Mouse (Mus musculus): ENCODE measurements around the gene Gm20388. TPM values are rescaled to one million over a fixed set of nuclear protein-coding genes. Genes with fewer than 3 reads are reported as not detected.

The Gm20388 gene
- polyA plus RNA-seq, 1 experiment from 2014 or later: 1.4 TPM

GRCm38 (mm10) chr8:122427607-122428006 lies 2517.0 kb downstream of the Gm20388 start:
- no peak overlapping the region for H3K4me3 ChIP-seq (ENCODE audit: low read depth, low read length)
- WGBS (ENCODE audit: insufficient replicate concordance): 75% methylated on average over 7 of the region's 7 CpGs
- peaks cover 11% of the 10 kb centered on the region for H3K4me1 ChIP-seq (ENCODE audit: control insufficient read depth, low read depth, low read length)
- no peak for ATAC-seq (ENCODE audit: low read depth)
- H3K9ac ChIP-seq (ENCODE audit: low read depth, low read length): no peak overlapping the region
- no peak overlapping the region for H3K4me2 ChIP-seq (ENCODE audit: low read depth, low read length)
- H3K9me3 ChIP-seq (replicated peaks; ENCODE audit: control insufficient read depth, low read length): no peaks in the 10 kb centered on the region
- no peaks in the 10 kb centered on the region for H3K36me3 ChIP-seq (ENCODE audit: control insufficient read depth, insufficient read depth)
- peaks cover 4% of the 10 kb centered on the region; the same call in 1 of the 2 replicates for H3K27me3 ChIP-seq (ENCODE audit: control insufficient read depth, insufficient read depth, low read depth, low read length)
- H3K27ac ChIP-seq (ENCODE audit: low read length): no peak overlapping the region

- no peak overlapping the region for H3K4me2 ChIP-seq (ENCODE audit: low read depth, low read length)
- ATAC-seq (ENCODE audit: low read depth): no peak
- peaks cover 7% of the 10 kb centered on the region for H3K27me3 ChIP-seq (ENCODE audit: control insufficient read depth, insufficient read depth, low read depth, low read length)
- no peaks in the 10 kb centered on the region for H3K9me3 ChIP-seq (replicated peaks; ENCODE audit: control insufficient read depth, low read length)
- H3K4me3 ChIP-seq (ENCODE audit: low read depth, low read length): no peak overlapping the region
- WGBS (ENCODE audit: insufficient replicate concordance): 49% methylated on average over 9 of the region's 9 CpGs
- peaks cover 16% of the 10 kb centered on the region for H3K4me1 ChIP-seq (ENCODE audit: control insufficient read depth, low read depth, low read length)
- H3K9ac ChIP-seq (ENCODE audit: low read depth, low read length): no peak overlapping the region
- H3K36me3 ChIP-seq (ENCODE audit: control insufficient read depth, insufficient read depth): no peaks in the 10 kb centered on the region
- no peak overlapping the region for H3K27ac ChIP-seq (ENCODE audit: low read length)
Measured at GRCm38 (mm10) chr8:122428163-122428562, 2517.5 kb downstream of the Gm20388 start.

DNA sequence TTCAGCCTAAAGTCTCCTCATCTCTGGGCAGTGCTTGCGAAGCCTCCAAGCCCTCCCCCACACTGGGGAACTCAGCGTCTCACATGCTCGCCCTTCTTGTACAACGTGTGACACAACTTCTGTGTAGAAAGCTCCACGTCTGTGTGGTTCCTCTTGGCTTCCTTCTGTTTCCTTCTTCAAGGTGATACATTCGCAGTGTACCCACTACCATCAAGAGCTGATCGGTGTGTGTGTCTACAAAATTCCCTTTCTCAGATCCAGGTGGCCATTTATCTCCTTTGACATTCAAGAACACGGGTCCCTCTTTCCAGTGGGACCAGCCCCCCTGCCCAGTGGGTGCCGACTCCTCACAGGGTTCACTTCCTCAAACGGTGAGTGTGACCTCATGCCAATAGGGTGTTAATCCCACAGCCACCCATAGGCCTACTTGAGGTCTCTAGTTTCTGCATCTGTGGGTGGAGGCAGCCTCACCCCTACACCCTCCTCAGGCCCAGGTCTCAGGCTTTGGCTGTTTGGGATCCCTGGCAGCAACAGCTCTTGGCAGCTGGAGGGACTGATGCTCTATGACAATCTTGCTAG lies 2519.5 kb downstream of the Gm20388 start:
- ATAC-seq (ENCODE audit: low read depth): peak; percentile 27; the same call in 1 of the 2 replicates
- Histone ChIP-seq H3K36me3 (ENCODE audit: control insufficient read depth, insufficient read depth) (no peaks in the 10 kb centered on the region), H3K4me1 (ENCODE audit: control insufficient read depth, low read depth, low read length) (peaks cover 20% of the 10 kb centered on the region), H3K4me3 (ENCODE audit: low read depth, low read length) (no peak overlapping the region), H3K9ac (ENCODE audit: low read depth, low read length) (0 out of 2 replicates have a peak overlapping the region, but pooled peaks have one; percentile 5), H3K9me3 (replicated peaks; ENCODE audit: control insufficient read depth, low read length) (no peaks in the 10 kb centered on the region; the same call in 1 of the 2 replicates), H3K27ac (ENCODE audit: low read length) (peak overlapping the region; percentile 62), H3K4me2 (ENCODE audit: low read depth, low read length) (no peak overlapping the region; the same call in 1 of the 2 replicates), H3K27me3 (ENCODE audit: control insufficient read depth, insufficient read depth, low read depth, low read length) (peaks cover 7% of the 10 kb centered on the region)
- WGBS (ENCODE audit: insufficient replicate concordance): 46% methylated on average over 10 of the region's 10 CpGs

GRCm38 (mm10) chr8:122430646-122431045 lies 2520.0 kb downstream of the Gm20388 start:
- 0 out of 2 replicates have a peak, but pooled peaks have one; percentile 11 for ATAC-seq (ENCODE audit: low read depth)
- H3K9ac ChIP-seq (ENCODE audit: low read depth, low read length): 0 out of 2 replicates have a peak overlapping the region, but pooled peaks have one; percentile 9

DNA sequence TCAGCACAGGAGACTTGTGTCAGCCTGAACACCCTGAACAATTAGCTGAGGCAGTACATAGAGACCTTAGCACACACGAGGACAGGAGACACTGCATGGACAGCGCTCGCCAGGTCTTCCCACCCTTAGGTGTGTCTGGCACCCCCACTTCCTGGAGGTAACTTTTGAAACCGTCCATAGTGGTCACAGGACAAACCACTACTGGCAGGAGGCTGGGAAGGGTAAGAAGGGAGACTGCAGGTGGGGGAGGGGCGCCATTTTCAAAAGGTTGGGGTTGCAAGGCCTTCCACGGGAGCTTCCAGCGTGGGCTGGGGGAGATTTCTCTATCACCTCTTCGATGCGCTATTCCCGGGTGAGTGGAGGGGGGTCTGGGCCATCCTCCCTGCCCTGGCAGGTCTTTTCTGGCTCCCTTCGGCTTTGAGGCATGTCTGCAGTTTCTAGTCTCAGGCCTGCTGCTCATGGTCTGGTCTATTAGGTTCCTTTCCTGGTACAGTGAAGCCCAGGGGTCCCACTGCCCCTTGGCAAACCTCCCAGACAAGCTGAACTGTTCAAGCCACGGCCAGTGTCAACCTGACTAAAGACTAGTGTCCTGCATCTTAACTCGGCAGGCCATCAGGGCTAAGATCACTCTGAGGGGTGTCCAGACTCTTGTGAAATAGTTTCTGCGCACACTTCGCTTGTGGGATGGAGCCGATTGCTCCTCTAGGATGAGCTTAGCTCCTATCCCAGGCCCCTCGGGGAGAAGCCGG lies 2521.2 kb downstream of the Gm20388 start:
- peak overlapping the region; percentile 63 for H3K4me3 ChIP-seq (ENCODE audit: low read depth, low read length)
- 20% methylated on average over 18 of the region's 18 CpGs for WGBS (ENCODE audit: insufficient replicate concordance)
- peaks cover 2% of the 10 kb centered on the region for H3K9me3 ChIP-seq (replicated peaks; ENCODE audit: control insufficient read depth, low read length)
- peak overlapping the region; percentile 83 for H3K27ac ChIP-seq (ENCODE audit: low read length)
- H3K4me2 ChIP-seq (ENCODE audit: low read depth, low read length): peak overlapping the region; percentile 79
- peaks cover 7% of the 10 kb centered on the region for H3K27me3 ChIP-seq (ENCODE audit: control insufficient read depth, insufficient read depth, low read depth, low read length)
- ATAC-seq (ENCODE audit: low read depth): no peak
- H3K9ac ChIP-seq (ENCODE audit: low read depth, low read length): peak overlapping the region; percentile 61
- peaks cover 20% of the 10 kb centered on the region for H3K4me1 ChIP-seq (ENCODE audit: control insufficient read depth, low read depth, low read length)
- H3K36me3 ChIP-seq (ENCODE audit: control insufficient read depth, insufficient read depth): peaks cover 4% of the 10 kb centered on the region; the same call in 1 of the 2 replicates

More at GRCm38 (mm10) chr8:122430646-122431045, 2520.0 kb downstream of the Gm20388 start:
- Histone ChIP-seq H3K36me3 (ENCODE audit: control insufficient read depth, insufficient read depth) (peaks cover 4% of the 10 kb centered on the region; the same call in 1 of the 2 replicates), H3K4me1 (ENCODE audit: control insufficient read depth, low read depth, low read length) (peaks cover 20% of the 10 kb centered on the region), H3K27ac (ENCODE audit: low read length) (peak overlapping the region; percentile 62), H3K9me3 (replicated peaks; ENCODE audit: control insufficient read depth, low read length) (peaks cover 2% of the 10 kb centered on the region), H3K4me2 (ENCODE audit: low read depth, low read length) (peak overlapping the region; percentile 79), H3K27me3 (ENCODE audit: control insufficient read depth, insufficient read depth, low read depth, low read length) (peaks cover 7% of the 10 kb centered on the region), H3K4me3 (ENCODE audit: low read depth, low read length) (no peak overlapping the region)
- WGBS (ENCODE audit: insufficient replicate concordance): 41% methylated on average over 3 of the region's 3 CpGs

DNA sequence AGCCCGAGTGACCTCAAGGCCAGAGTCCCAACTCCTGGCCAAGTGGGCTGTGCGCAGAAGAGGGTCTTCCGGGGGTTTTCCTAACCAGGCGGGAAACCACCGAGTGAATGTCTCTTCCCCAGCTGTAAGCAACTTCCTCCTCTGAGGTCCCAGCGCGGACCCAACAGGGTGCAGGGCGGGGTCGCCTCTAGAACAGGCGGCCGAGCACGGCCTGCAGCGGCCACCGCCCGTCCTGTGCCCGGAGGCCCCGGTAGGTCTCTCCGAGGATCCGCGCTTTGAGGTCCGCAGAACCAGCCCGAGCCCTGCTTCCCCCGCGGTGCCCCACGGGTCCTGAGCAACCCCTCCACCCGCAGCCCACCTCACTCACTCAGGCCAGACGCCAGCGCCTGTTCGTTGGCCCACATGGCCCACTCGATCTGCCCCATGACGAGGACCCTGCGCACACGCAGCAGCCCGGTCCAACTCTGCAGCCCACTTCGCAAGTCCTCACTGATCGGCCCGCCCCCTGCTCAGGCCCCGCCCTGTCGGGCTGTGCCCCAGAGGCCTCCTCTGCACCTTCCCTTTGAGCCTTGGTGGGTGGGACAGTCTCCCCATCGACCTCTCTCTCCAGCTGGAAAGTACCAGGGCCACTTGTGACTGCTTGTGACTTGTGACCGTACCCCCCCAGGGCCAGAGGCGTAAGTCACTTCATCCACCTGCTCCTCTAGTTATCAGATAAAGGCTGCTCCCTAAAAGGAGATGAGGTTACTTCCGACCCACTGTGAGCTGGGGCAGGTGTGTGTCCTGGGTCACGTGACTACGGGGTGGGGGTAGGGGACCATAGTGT lies 2522.0 kb downstream of the Gm20388 start, which contains the start of gene Cyba:
TSS of gene Cyba (minus strand) at position 488 of the 826 bp plus-strand sequence.
- peaks cover 2% of the 10 kb centered on the region for H3K9me3 ChIP-seq (replicated peaks; ENCODE audit: control insufficient read depth, low read length)
- H3K9ac ChIP-seq (ENCODE audit: low read depth, low read length): peak within 1 kb of the TSS; percentile 61
- peaks cover 20% of the 10 kb centered on the region for H3K4me1 ChIP-seq (ENCODE audit: control insufficient read depth, low read depth, low read length)
- H3K27me3 ChIP-seq (ENCODE audit: control insufficient read depth, insufficient read depth, low read depth, low read length): peaks cover 7% of the 10 kb centered on the region
- 2% methylated on average over 45 of the region's 45 CpGs for WGBS (ENCODE audit: insufficient replicate concordance)
- ATAC-seq (ENCODE audit: low read depth): peak; percentile 73
- H3K27ac ChIP-seq (ENCODE audit: low read length): peak within 1 kb of the TSS; percentile 83
- H3K36me3 ChIP-seq (ENCODE audit: control insufficient read depth, insufficient read depth): peaks cover 4% of the 10 kb centered on the region; the same call in 1 of the 2 replicates
- peak within 1 kb of the TSS; percentile 63 for H3K4me3 ChIP-seq (ENCODE audit: low read depth, low read length)
- peak within 1 kb of the TSS; percentile 79 for H3K4me2 ChIP-seq (ENCODE audit: low read depth, low read length)

GRCm38 (mm10) chr8:122433269-122433905 lies 2522.7 kb downstream of the Gm20388 start:
- 50% methylated on average over 11 of the region's 11 CpGs for WGBS (ENCODE audit: insufficient replicate concordance)
- Histone ChIP-seq H3K4me3 (ENCODE audit: low read depth, low read length) (peak overlapping the region; percentile 63; the same call in 1 of the 2 replicates), H3K4me2 (ENCODE audit: low read depth, low read length) (peak overlapping the region; percentile 79), H3K4me1 (ENCODE audit: control insufficient read depth, low read depth, low read length) (peaks cover 20% of the 10 kb centered on the region), H3K27me3 (ENCODE audit: control insufficient read depth, insufficient read depth, low read depth, low read length) (peaks cover 7% of the 10 kb centered on the region), H3K27ac (ENCODE audit: low read length) (peak overlapping the region; percentile 83; the same call in 1 of the 2 replicates), H3K9ac (ENCODE audit: low read depth, low read length) (peak overlapping the region; percentile 61; the same call in 1 of the 2 replicates), H3K36me3 (ENCODE audit: control insufficient read depth, insufficient read depth) (peaks cover 4% of the 10 kb centered on the region; the same call in 1 of the 2 replicates), H3K9me3 (replicated peaks; ENCODE audit: control insufficient read depth, low read length) (peaks cover 2% of the 10 kb centered on the region)
- ATAC-seq (ENCODE audit: low read depth): 0 out of 2 replicates have a peak, but pooled peaks have one; percentile 2

DNA sequence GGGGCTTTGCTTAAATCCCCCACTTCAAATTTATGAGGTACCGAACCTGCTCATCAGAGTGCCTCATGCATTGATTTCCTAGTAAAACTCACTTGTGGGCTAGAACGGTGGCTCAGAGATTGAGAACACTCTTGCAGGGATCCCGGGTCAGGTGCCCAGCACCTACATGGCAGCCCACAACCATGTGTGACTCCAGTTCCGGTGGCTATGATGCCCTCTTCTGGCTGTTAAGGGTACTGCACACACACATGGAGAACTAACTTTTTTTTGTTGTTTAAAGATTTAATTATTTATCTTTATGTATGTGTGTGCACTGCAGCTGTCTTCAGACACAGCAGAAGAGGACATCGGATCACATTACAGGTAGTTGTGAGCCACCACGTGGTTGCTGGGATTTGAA lies 2524.7 kb downstream of the Gm20388 start:
- H3K27ac ChIP-seq (ENCODE audit: low read length): no peak overlapping the region
- H3K9ac ChIP-seq (ENCODE audit: low read depth, low read length): no peak overlapping the region
- H3K4me2 ChIP-seq (ENCODE audit: low read depth, low read length): no peak overlapping the region
- peaks cover 7% of the 10 kb centered on the region for H3K27me3 ChIP-seq (ENCODE audit: control insufficient read depth, insufficient read depth, low read depth, low read length)
- WGBS (ENCODE audit: insufficient replicate concordance): 79% methylated on average over 6 of the region's 6 CpGs
- H3K9me3 ChIP-seq (replicated peaks; ENCODE audit: control insufficient read depth, low read length): peaks cover 2% of the 10 kb centered on the region
- ATAC-seq (ENCODE audit: low read depth): no peak
- H3K4me3 ChIP-seq (ENCODE audit: low read depth, low read length): no peak overlapping the region
- H3K36me3 ChIP-seq (ENCODE audit: control insufficient read depth, insufficient read depth): peaks cover 4% of the 10 kb centered on the region; the same call in 1 of the 2 replicates
- peaks cover 20% of the 10 kb centered on the region for H3K4me1 ChIP-seq (ENCODE audit: control insufficient read depth, low read depth, low read length)

Measured in liver, embryonic 16.5 days (tissue).